Mouse (Mus musculus): ENCODE measurements around the gene Scly.

DNA sequence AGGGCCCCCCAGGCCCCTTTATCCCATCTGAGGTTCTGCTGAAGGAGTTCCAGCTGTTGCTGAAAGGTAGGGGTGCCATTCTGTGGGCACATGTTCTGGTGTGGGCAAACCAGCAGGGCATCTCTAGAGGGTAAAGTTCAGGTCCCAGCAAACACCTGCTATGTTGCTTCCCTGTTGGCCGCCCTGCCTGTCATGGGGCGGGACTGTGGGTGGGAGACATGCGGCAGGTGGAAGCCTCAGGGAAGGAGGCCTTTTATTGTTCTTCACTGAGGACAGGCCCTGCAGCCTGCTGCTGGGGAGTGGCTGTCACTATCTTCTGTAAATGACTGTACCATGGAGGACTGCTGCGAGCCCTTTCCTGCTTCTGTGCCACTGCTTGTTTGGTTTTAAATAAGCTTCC lies 71.3 kb downstream of the Scly start:
- no peak for TF ChIP-seq E2F4 (IDR thresholded peaks at IDR 0.05; ENCODE audit: borderline replicate concordance, low read depth, low read length)
- TF ChIP-seq POLR2AphosphoS5 (IDR thresholded peaks at IDR 0.05; ENCODE audit: borderline replicate concordance, low read depth, low read length): no peak
- TF ChIP-seq ZNF384 (IDR thresholded peaks at IDR 0.05; ENCODE audit: low read depth, low read length): no peak
- TF ChIP-seq POLR2A (IDR thresholded peaks at IDR 0.05; ENCODE audit: control insufficient read depth in 1 of 2, insufficient read depth in 1 of 2, low read depth in 1 of 2, low read length in 2 of 2, poor library complexity in 1 of 2): no peak
- TF ChIP-seq TBP (IDR thresholded peaks at IDR 0.05; ENCODE audit: low read depth, low read length): no peak
- TF ChIP-seq POLR2AphosphoS2 (IDR thresholded peaks at IDR 0.05; ENCODE audit: low read length): no peak
- no peak for TF ChIP-seq USF1 (IDR thresholded peaks at IDR 0.05; ENCODE audit: low read depth, low read length)
- no peak for TF ChIP-seq CTCF (IDR thresholded peaks at IDR 0.05 in 2 of 3, conservative IDR thresholded peaks at IDR 0.05 in 1 of 3; ENCODE audit: control insufficient read depth in 1 of 3, insufficient read depth in 1 of 3, low read depth in 2 of 3, low read length in 3 of 3, poor library complexity in 1 of 3, severe bottlenecking in 1 of 3)
- TF ChIP-seq GABPA (IDR thresholded peaks at IDR 0.05; ENCODE audit: low read depth, low read length): no peak
- no peak for TF ChIP-seq EP300 (IDR thresholded peaks at IDR 0.05; ENCODE audit: low read depth in 1 of 2, low read length in 2 of 2)

Measured in MEL (cell line).